Mouse (Mus musculus): Measurements from ENCODE around the gene Gna15.

GRCm38 (mm10) chr10:81502658-81503057 lies 21.4 kb downstream of the Gna15 start:
- no peak for TF ChIP-seq TCF12 (IDR thresholded peaks at IDR 0.05; ENCODE audit: low read depth, low read length)
- no peak for TF ChIP-seq NELFE (IDR thresholded peaks at IDR 0.05; ENCODE audit: low read depth, low read length)
- peak; percentile 70 to 88 (median 78) for TF ChIP-seq CTCF (IDR thresholded peaks at IDR 0.05 in 2 of 3, conservative IDR thresholded peaks at IDR 0.05 in 1 of 3; ENCODE audit: control insufficient read depth in 1 of 3, insufficient read depth in 1 of 3, low read depth in 2 of 3, low read length in 3 of 3, poor library complexity in 1 of 3, severe bottlenecking in 1 of 3)
- TF ChIP-seq RCOR1 (IDR thresholded peaks at IDR 0.05; ENCODE audit: low read depth, low read length), result no peak
- TF ChIP-seq POLR2A (IDR thresholded peaks at IDR 0.05; ENCODE audit: control insufficient read depth in 1 of 2, insufficient read depth in 1 of 2, low read depth in 1 of 2, low read length in 2 of 2, poor library complexity in 1 of 2), result no peak
- no peak for TF ChIP-seq HCFC1 (IDR thresholded peaks at IDR 0.05; ENCODE audit: low read depth, low read length)
- TF ChIP-seq TAL1 (IDR thresholded peaks at IDR 0.05; ENCODE audit: low read length), result no peak
- TF ChIP-seq USF2 (IDR thresholded peaks at IDR 0.05; ENCODE audit: borderline replicate concordance in 1 of 2, insufficient read depth in 1 of 2, low read depth in 1 of 2, low read length in 2 of 2), result no peak
- no peak for TF ChIP-seq EP300 (IDR thresholded peaks at IDR 0.05; ENCODE audit: low read depth in 1 of 2, low read length in 2 of 2)
- no peak for TF ChIP-seq POLR2AphosphoS2 (IDR thresholded peaks at IDR 0.05; ENCODE audit: low read length)
- TF ChIP-seq ZC3H11A (IDR thresholded peaks at IDR 0.05; ENCODE audit: low read depth, low read length), result peak; percentile 19; the same call in 1 of the 2 replicates
- no peak for TF ChIP-seq MAZ (IDR thresholded peaks at IDR 0.05; ENCODE audit: low read depth, low read length)
- TF ChIP-seq MXI1 (IDR thresholded peaks at IDR 0.05; ENCODE audit: low read depth, low read length), result no peak
- TF ChIP-seq ZKSCAN1 (IDR thresholded peaks at IDR 0.05; ENCODE audit: low read depth, low read length), result no peak

Measured in MEL (cell line).